Mouse (Mus musculus) liver, embryonic 15.5 days (tissue): ENCODE results near the gene 9930021J03Rik. TPM values are rescaled to one million over a fixed set of nuclear protein-coding genes. Genes with fewer than 3 reads are reported as not detected.

ENCODE experiments used
- ATAC-seq: fragments of 200-750 bp; cut with Nextera tagmentation; 2 replicates; pipeline ENCODE4 v1.8.0; 2017; ENCODE audit warnings: moderate number of reproducible peaks, mild to moderate bottlenecking, moderate library complexity; ENCODE audit not compliant: insufficient read depth
- H3K27ac ChIP-seq: fragments of 300-500 bp; sonication (generic); replicated peaks from 2 replicates; pipeline ENCODE4 v1.5.1; 2015; ENCODE audit warnings: mild to moderate bottlenecking, inconsistent platforms
- H3K27me3 ChIP-seq: fragments of 300-500 bp; sonication (generic); 2 replicates; pipeline ENCODE4 v1.6.1; 2015; ENCODE audit warnings: mild to moderate bottlenecking, inconsistent platforms
- H3K36me3 ChIP-seq: fragments of 300-500 bp; sonication (generic); replicated peaks from 2 replicates; pipeline ENCODE4 v1.6.1; 2015; ENCODE audit warnings: moderate library complexity, mild to moderate bottlenecking, inconsistent platforms
- H3K4me1 ChIP-seq: fragments of 300-500 bp; sonication (generic); replicated peaks from 2 replicates; pipeline ENCODE4 v1.6.1; 2015; ENCODE audit warnings: inconsistent platforms
- H3K4me2 ChIP-seq: fragments of 300-500 bp; sonication (generic); 2 replicates; pipeline ENCODE4 v1.6.1; 2015; ENCODE audit warnings: moderate library complexity, mild to moderate bottlenecking, inconsistent platforms
- H3K4me3 ChIP-seq: fragments of 300-500 bp; sonication (generic); replicated peaks from 2 replicates; pipeline ENCODE4 v1.5.1; 2015; ENCODE audit warnings: mild to moderate bottlenecking, inconsistent platforms
- H3K9ac ChIP-seq: fragments of 300-500 bp; sonication (generic); 2 replicates; pipeline ENCODE4 v1.6.1; 2015; ENCODE audit warnings: moderate library complexity, mild to moderate bottlenecking, inconsistent platforms
- H3K9me3 ChIP-seq: fragments of 300-500 bp; sonication (generic); replicated peaks from 2 replicates; pipeline ENCODE4 v1.6.1; 2016; ENCODE audit warnings: inconsistent platforms
- WGBS: fragments of 180-500 bp; shearing (Covaris S2); methylation state at CpG from one replicate; pipeline ENCODE4 v1.1.7; 2015; ENCODE audit warnings: mixed read lengths; ENCODE audit not compliant: insufficient replicate concordance; 5-methylcytosine and 5-hydroxymethylcytosine counted together
- polyA plus RNA-seq: library from polyadenylated mRNA; unstranded; fragments of >200 nt; fragmentation: Nextera tagmentation; extraction: Ambion mirVana; gene quantifications from 2 replicates; pipeline ENCODE4 v1.2.1, GENCODE M21; 2015

Gene 9930021J03Rik
- polyA plus RNA-seq, 1 experiment from 2014 or later: 1.4 TPM

- Histone ChIP-seq H3K36me3 (peaks cover 31% of the 10 kb centered on the region), H3K27me3 (no peaks in the 10 kb centered on the region), H3K9ac (no peak overlapping the region), H3K9me3 (no peaks in the 10 kb centered on the region), H3K4me3 (no peak overlapping the region), H3K4me1 (no peaks in the 10 kb centered on the region), H3K27ac (no peak overlapping the region), H3K4me2 (no peak overlapping the region)
- no peak for ATAC-seq
- 83% methylated on average over 3 of the region's 3 CpGs for WGBS
Observed at GRCm38 (mm10) chr19:29718476-29718875, 87.3 kb downstream of the 9930021J03Rik start.

- 63% methylated on average over 3 of the region's 3 CpGs for WGBS
- H3K27me3 ChIP-seq: no peaks in the 10 kb centered on the region
- no peak overlapping the region for H3K4me3 ChIP-seq
- no peak overlapping the region for H3K27ac ChIP-seq
- ATAC-seq: no peak
- H3K4me1 ChIP-seq: no peaks in the 10 kb centered on the region
- no peak overlapping the region for H3K9ac ChIP-seq
- H3K9me3 ChIP-seq: no peaks in the 10 kb centered on the region
- peaks cover 31% of the 10 kb centered on the region for H3K36me3 ChIP-seq
- no peak overlapping the region for H3K4me2 ChIP-seq
Observed at GRCm38 (mm10) chr19:29717854-29718253, 87.9 kb downstream of the 9930021J03Rik start.

GRCm38 (mm10) chr19:29713451-29713850 is 92.3 kb downstream of the 9930021J03Rik start:
- Histone ChIP-seq H3K4me1 (no peaks in the 10 kb centered on the region), H3K9ac (no peak overlapping the region), H3K36me3 (peaks cover 24% of the 10 kb centered on the region), H3K4me2 (no peak overlapping the region), H3K9me3 (no peaks in the 10 kb centered on the region), H3K27ac (no peak overlapping the region), H3K27me3 (no peaks in the 10 kb centered on the region), H3K4me3 (no peak overlapping the region)
- no peak for ATAC-seq
- 75% methylated on average over 4 of the region's 4 CpGs for WGBS

- no peak for ATAC-seq
- Histone ChIP-seq H3K9me3 (no peaks in the 10 kb centered on the region), H3K27me3 (no peaks in the 10 kb centered on the region), H3K9ac (no peak overlapping the region), H3K36me3 (no peaks in the 10 kb centered on the region), H3K4me2 (no peak overlapping the region), H3K27ac (no peak overlapping the region), H3K4me3 (no peak overlapping the region), H3K4me1 (no peaks in the 10 kb centered on the region; the same call in 1 of the 2 replicates)
- 63% methylated on average over 3 of the region's 3 CpGs for WGBS
Observed at GRCm38 (mm10) chr19:29709461-29709860, 96.3 kb downstream of the 9930021J03Rik start.

GRCm38 (mm10) chr19:29708461-29708860 is 97.3 kb downstream of the 9930021J03Rik start:
- Histone ChIP-seq H3K27ac (no peak overlapping the region), H3K4me3 (peak overlapping the region; percentile 39), H3K9me3 (no peaks in the 10 kb centered on the region), H3K4me1 (no peaks in the 10 kb centered on the region; the same call in 1 of the 2 replicates), H3K27me3 (no peaks in the 10 kb centered on the region), H3K9ac (no peak overlapping the region), H3K4me2 (peak overlapping the region; percentile 54), H3K36me3 (no peaks in the 10 kb centered on the region)
- WGBS: 61% methylated on average over 5 of the region's 5 CpGs
- ATAC-seq: no peak

- Histone ChIP-seq H3K27ac (no peak overlapping the region), H3K36me3 (no peaks in the 10 kb centered on the region), H3K9me3 (no peaks in the 10 kb centered on the region), H3K9ac (no peak overlapping the region), H3K4me2 (peak overlapping the region; percentile 54), H3K4me3 (peak overlapping the region; percentile 39), H3K27me3 (no peaks in the 10 kb centered on the region), H3K4me1 (no peaks in the 10 kb centered on the region; the same call in 1 of the 2 replicates)
- 37% methylated on average over 14 of the region's 14 CpGs for WGBS
- no peak for ATAC-seq
Observed at GRCm38 (mm10) chr19:29708003-29708402, 97.8 kb downstream of the 9930021J03Rik start.

- Histone ChIP-seq H3K9ac (no peak overlapping the region), H3K4me2 (0 out of 2 replicates have a peak overlapping the region, but pooled peaks have one; percentile 54), H3K36me3 (no peaks in the 10 kb centered on the region), H3K9me3 (no peaks in the 10 kb centered on the region), H3K27me3 (no peaks in the 10 kb centered on the region), H3K4me3 (no peak overlapping the region), H3K27ac (no peak overlapping the region), H3K4me1 (no peaks in the 10 kb centered on the region; the same call in 1 of the 2 replicates)
- no peak for ATAC-seq
- WGBS: 69% methylated on average over 9 of the region's 9 CpGs
Observed at GRCm38 (mm10) chr19:29707314-29707898, 98.4 kb downstream of the 9930021J03Rik start.

- WGBS: 75% methylated on average over 13 of the region's 13 CpGs
Observed at GRCm38 (mm10) chr19:29704436-29704835, 101.4 kb downstream of the 9930021J03Rik start.

GRCm38 (mm10) chr19:29701707-29702106 is 104.1 kb downstream of the 9930021J03Rik start:
- no peaks in the 10 kb centered on the region for H3K9me3 ChIP-seq
- ATAC-seq: no peak
- H3K4me3 ChIP-seq: no peak overlapping the region
- H3K27ac ChIP-seq: no peak overlapping the region
- no peaks in the 10 kb centered on the region for H3K4me1 ChIP-seq
- no peaks in the 10 kb centered on the region for H3K27me3 ChIP-seq
- H3K36me3 ChIP-seq: no peaks in the 10 kb centered on the region
- no peak overlapping the region for H3K4me2 ChIP-seq
- H3K9ac ChIP-seq: no peak overlapping the region
- 50% methylated on average over 4 of the region's 4 CpGs for WGBS

More at GRCm38 (mm10) chr19:29704436-29704835, 101.4 kb downstream of the 9930021J03Rik start:
- Histone ChIP-seq H3K9ac (no peak overlapping the region), H3K27me3 (no peaks in the 10 kb centered on the region), H3K27ac (no peak overlapping the region), H3K4me2 (no peak overlapping the region), H3K9me3 (no peaks in the 10 kb centered on the region), H3K4me1 (no peaks in the 10 kb centered on the region; the same call in 1 of the 2 replicates), H3K4me3 (no peak overlapping the region), H3K36me3 (no peaks in the 10 kb centered on the region)
- no peak for ATAC-seq

- 45% methylated on average over 3 of the region's 3 CpGs for WGBS
- H3K36me3 ChIP-seq: no peaks in the 10 kb centered on the region
- H3K9me3 ChIP-seq: no peaks in the 10 kb centered on the region
- no peaks in the 10 kb centered on the region for H3K4me1 ChIP-seq
- no peak for ATAC-seq
- H3K4me3 ChIP-seq: no peak within 1 kb of the TSS
- no peak within 1 kb of the TSS for H3K4me2 ChIP-seq
- no peak within 1 kb of the TSS for H3K9ac ChIP-seq
- no peaks in the 10 kb centered on the region for H3K27me3 ChIP-seq
- no peak within 1 kb of the TSS for H3K27ac ChIP-seq
Observed at GRCm38 (mm10) chr19:29697245-29697874, 108.4 kb downstream of the 9930021J03Rik start, which contains the start of gene Mlana. Gene Mlana (plus strand): TSS chr19:29697824.

GRCm38 (mm10) chr19:29696840-29697239 is 108.9 kb downstream of the 9930021J03Rik start:
- Histone ChIP-seq H3K4me2 (no peak overlapping the region), H3K4me3 (no peak overlapping the region), H3K27ac (no peak overlapping the region), H3K9me3 (no peaks in the 10 kb centered on the region), H3K9ac (no peak overlapping the region), H3K27me3 (no peaks in the 10 kb centered on the region), H3K36me3 (no peaks in the 10 kb centered on the region), H3K4me1 (no peaks in the 10 kb centered on the region)
- no peak for ATAC-seq
